Mouse (Mus musculus): ENCODE measurements at regions not wholly inside any gene's neighbourhood (a gene's known extent, or its start where the extent isn't known, plus 50 kb on each side); places are given as distances from the start of the nearest gene placed in this dataset.

DNA sequence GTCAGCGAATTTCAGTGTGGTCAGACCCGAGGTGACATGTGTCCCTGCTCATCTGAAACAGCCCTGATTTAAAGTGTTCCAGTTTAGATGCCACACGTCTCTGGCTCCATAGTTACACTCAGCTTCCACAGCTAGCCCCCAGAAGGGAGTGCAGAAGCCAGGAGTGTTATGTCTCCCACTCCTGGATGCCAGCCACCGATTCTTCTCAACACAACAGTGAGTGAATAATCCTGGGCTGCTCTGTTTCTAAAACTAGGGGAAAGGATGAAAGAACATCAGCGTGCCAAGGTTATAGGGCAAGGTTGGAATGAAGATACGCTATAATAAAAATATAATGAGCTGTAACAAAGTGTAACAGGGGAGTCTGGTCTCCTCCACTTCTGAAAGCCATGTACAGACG lies 51.5 kb upstream of the Stmnd1 start:
- ATAC-seq (replicated peaks; ENCODE audit: low read depth, poor library complexity, severe bottlenecking): no peak

DNA sequence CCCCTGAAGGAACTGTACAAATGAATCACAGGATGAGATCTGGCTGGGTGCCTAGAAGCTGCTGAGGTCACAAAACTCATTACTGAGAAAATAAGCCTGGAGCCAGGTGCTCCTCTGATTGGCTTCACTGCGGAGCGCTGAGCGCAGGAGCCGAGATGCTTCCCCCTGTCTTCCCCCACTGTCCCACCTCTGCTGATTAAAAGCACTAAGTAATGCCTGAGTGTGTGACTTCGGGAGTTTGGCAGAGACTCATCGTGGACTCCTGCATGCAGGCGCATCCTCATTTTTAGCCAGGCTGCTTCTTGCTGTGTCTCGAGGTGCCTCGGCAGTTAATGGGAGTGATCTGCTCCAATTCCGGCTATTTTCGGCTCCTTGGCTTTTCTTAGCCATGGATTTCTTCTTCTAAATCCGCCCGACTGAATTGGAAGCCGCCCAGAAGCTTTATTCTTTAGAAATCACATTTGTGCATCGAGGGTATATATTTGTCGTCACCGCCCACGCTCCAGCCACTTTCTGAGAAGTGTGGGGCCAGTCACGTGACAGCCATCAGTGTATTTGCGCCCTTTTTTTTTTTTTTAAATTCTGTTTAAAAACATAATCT lies 55.3 kb upstream of the Stmnd1 start:
- ATAC-seq (replicated peaks; ENCODE audit: low read depth, poor library complexity, severe bottlenecking): no peak

DNA sequence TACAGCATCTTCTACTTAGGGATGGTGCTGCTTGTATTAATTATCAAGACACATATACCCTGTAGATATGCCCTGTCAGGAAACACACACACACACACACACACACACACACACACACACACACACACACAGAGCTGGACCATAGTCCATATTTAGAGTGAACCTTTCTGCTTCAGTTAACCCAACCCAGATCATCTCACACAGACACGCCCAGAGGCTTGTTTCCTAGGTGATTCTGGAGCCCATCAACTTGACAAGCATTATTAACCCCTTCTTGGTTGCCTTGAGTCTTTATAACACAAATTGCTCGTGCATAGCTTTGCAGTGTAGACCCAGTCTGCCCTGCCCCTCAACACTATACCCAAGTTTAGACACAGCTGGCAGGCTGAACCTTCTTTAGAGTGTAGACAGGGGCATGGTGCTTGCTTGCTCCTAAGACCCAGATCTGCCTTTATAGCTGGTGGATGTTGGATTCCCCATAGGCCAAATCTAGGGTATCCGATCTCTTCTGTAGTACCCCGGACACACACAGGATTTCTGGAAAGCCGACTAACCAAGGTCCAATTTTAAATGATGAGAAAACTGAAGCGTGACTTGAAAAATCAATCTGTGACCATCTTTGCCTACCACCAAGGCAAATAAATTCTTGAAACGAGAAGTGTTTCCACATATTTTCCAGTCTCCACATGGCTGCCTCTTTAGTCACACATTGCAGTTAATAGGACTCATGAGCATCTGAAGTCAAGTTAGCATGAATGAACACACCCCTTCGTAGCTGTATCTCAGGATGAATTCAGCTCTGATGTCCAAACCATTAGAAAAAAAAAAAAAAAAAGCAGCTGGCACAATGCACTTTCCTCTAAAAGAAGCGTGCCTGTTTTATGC lies 56.3 kb upstream of the Stmnd1 start:
- no peak for ATAC-seq (replicated peaks; ENCODE audit: low read depth, poor library complexity, severe bottlenecking)

DNA sequence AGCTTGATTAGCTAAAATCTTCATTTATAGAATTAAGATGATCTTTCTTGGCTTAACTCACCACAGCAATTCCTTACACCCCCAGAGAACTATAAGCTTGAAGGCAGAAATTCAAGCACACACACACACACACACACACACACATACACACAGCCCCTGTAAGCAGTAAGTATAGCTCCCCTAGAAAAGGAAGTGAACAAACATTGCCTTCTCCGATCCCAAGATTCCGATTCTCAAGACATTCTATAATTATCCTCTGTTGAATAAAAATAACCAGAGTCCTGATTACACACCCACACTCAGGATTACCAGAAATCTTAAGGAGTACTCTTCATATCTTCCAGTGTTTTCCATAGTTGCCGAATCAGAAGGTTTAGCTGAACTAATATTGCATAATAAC lies 70.0 kb upstream of the Stmnd1 start:
- ATAC-seq (replicated peaks; ENCODE audit: low read depth, poor library complexity, severe bottlenecking): no peak

DNA sequence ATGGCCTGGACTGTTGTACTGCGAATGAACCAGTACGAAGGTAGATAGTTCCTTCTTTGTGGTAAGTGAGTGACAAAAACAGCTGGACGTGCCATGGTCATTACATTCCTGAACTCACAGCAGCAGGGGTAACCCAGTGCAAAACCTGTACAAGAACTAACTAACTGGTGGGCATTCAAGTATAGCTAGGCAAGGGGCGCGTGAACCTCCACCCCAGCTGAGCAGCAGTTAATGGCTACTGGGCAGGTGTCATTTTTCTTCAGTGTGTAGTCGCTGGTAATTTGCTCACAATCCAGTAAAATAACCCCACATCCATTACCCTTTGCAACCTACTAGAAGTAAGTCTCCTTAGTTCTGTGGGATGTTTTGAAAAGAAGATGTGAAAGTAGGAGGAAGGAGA lies 70.9 kb upstream of the Stmnd1 start:
- no peak for ATAC-seq (replicated peaks; ENCODE audit: low read depth, poor library complexity, severe bottlenecking)

DNA sequence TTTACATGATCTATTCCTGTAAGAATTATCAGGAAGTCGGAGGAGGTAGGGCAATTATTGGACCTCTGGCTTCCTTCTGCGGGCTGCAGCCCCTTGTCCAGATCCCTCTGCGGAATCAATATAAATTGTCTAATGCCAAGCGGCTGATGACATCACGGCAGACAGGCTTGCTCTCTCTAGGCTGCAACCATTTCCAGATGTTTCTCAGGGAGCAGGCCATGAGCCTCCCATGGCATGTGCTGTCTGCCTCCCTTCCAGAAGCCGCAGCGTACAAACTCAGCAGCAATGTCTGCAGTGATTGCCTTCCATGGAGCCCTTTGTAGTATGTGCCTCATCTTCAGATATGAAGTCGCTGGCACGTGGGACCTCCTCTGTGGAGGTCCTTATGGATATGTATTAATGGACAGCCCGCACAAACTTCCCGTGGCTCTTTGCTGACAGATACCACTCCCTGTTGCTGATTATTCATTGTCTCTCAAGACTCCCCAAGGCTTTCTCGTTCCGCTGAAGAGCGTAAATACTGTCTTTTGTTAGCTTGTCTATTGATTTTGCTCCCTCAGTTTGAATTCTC lies 72.4 kb upstream of the Stmnd1 start:
- ATAC-seq (replicated peaks; ENCODE audit: low read depth, poor library complexity, severe bottlenecking): no peak

DNA sequence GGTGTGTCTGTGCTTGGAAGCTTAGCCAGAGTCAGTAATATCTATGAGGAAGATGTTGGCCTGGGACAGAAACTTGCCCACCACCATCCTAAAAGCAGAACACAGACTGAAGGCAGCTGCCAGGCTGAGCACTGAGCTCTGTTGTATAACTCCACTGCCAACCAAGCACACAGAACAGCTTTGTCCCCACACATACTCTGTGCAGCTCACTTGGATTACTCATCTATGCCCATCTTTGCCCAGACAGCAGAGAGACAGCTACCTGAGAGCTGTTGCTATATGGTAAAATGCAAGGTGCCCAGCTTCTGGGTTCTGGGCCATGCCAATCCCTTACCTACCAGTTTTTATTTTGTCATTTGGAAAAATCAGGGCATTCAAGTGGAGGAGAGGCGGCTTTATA lies 80.4 kb upstream of the Stmnd1 start:
- no peak for ATAC-seq (replicated peaks; ENCODE audit: low read depth, poor library complexity, severe bottlenecking)

DNA sequence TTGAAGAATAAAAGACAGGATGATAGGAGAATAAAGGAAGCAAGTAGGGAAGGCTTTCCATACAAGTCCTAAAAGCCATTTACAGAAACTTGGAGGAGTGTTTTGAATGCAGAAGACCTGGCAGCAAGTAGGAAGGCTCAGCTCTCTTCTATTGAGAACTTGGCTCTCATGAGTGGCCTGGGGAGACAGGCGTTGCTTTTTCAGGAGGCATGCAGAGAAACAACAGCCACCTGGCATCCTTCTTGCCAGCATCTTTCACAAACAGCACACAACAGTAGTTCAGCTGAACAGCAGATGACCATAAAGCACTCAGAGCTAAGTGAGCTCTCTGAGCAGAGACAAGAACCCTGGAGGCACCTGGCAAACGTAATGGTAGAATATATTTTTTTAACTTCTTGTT lies 83.8 kb upstream of the Stmnd1 start:
- ATAC-seq (replicated peaks; ENCODE audit: low read depth, poor library complexity, severe bottlenecking): no peak

DNA sequence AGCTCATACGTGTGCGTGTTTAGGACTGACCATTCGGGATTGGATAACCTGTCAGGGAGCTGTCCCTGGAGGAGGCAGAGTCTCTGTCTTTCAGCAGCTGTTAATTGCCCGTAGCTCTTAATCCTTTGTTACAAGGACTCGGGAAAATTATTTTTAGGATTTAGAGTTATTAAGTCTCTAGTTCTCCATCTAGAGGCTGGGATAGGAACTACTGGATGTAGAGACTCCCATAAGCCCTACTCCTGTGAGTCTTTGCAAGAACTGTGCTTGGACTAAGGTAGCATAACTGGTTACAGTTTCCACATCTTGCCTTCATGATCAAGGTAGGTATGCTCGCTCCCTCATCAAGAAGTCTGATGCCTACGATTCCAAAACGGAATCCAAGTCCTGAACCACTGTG lies 90.7 kb upstream of the Stmnd1 start:
- no peak for ATAC-seq (replicated peaks; ENCODE audit: low read depth, poor library complexity, severe bottlenecking)

DNA sequence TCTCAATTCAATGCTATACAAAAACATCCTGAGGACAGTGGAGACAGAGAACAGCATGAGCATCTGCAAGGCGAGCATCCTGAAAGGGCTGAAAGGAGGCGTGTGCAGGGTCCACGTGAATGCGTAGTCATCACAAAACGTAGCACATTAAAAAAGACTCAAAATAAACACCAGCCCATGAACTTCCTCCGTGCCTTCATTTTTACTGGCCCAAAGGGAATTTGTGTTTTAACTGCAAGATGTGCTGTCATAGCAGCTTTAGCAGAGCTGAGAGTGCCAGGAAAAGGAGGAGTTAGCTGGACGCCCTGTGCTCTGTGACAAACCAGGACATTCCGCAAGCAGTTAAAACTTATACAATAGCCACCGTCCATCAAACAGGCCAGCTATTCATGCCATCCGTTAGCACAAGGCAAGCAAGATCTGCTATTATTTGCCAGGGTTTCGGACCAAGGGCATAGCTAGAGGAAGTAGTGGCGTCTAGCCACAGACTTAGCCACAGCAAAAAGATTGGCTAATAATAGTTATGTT lies 92.9 kb upstream of the Stmnd1 start:
- peak; percentile 76 for ATAC-seq (replicated peaks; ENCODE audit: low read depth, poor library complexity, severe bottlenecking)

DNA sequence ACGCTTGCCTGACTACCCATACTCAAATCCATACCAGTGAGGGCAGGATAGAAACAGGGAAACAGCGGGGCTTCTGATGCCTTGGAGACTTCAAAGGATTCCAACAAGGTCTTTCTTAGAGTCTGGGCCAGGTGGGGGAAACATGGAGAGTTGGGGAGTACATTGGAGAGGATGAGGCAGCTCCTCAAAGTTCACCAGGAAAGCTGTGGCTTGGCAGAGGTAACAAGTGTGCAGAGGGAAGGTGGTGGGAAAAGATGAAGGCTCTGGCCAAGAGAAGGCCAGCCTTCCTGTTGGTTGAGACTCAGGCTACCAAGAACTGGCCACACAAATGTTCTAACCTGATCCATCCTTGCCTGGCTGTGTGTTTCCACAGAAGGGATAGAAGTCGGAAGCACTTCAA lies 93.6 kb upstream of the Stmnd1 start:
- no peak for ATAC-seq (replicated peaks; ENCODE audit: low read depth, poor library complexity, severe bottlenecking)

DNA sequence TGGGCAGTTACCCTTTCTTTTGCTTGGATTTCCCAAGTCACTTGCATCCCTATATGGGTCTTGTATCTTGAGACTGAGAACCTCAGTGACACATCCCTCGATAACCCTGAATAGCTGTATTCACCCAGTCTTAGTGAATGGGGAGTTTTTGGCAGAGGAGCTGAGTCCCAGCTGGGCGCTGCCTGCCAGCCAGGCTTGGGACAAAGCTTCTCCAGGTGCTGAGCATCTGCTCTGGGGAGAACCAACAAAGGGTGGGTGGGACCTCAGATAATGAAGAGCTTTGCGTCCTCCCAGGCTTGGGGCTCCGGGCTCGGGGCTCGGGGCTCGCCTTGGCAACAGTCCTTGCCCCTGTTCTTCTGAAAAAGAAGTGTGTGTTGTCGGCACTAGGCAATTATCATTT lies 100.4 kb upstream of the Stmnd1 start:
- no peak for ATAC-seq (replicated peaks; ENCODE audit: low read depth, poor library complexity, severe bottlenecking)

DNA sequence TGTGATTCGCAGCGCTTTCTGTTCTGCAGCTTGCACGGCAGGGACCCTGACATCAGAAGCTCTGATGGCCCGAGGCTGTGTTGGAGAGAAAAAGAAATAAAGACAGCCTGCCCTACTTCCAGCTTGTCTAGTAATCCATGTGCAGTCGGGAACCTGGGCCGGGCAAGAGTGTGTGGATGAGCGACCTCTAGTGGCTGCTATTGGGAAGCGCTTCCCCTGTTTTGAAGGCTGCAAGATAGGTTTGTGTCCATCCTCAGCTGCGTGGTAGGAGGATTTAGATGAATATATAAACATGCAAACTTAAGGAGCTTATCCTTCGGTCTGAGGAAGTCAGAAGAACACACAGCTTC lies 111.5 kb upstream of the Stmnd1 start:
- ATAC-seq (replicated peaks; ENCODE audit: low read depth, poor library complexity, severe bottlenecking): peak; percentile 89

DNA sequence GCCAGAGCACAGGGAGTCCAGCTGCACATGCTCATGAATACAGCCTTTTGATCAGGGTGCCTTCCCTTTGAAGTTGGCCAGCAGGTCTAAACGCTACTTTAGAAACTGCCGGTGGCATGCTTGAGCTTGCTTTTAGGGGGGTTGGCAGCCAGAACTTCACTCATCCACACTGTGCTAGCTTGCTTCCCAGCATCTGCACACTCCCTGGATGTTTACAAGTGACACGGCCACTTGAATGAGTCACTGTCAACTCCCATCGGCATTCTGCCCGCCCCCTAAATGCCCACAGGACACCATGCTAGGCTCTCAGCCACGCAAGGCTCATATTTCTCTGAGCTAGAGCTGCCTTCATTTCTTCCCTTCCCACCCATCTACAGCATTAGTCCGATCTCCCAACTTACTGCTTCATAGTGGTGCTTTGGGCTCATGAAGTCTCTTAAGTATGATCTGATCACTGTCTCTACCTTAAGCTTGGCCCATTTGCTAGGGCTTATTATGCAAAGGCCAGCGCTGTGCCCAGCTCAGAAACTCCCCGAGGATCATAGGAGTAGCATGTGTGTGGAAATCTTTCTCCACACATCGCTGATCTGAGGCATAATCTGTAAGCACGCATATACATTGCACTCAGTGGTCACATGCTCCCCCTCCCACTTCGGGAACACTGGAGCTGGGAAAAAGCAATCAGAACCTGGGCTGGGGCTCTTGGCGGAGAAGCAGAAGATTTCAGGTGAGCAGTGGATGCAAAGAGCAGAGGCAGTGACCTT lies 112.1 kb upstream of the Stmnd1 start:
- ATAC-seq (replicated peaks; ENCODE audit: low read depth, poor library complexity, severe bottlenecking): no peak

DNA sequence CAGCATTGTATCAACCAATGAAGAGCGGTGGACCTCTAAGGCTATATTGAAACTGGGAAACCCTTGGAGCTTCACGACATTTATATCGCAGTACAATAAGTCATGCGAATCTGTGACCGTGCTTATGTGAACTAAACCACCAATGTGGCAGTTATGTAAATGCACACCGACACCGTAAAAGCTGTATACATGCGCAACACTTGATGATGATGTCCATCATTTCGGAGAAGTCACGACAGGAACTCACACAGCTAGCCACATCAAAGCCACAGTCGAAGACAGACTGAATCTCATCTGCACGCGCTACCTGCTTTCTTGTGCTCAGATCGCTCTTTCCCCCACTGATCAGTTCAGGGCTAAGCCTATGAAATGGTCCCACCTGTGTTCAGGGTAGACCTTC lies 114.2 kb upstream of the Stmnd1 start:
- ATAC-seq (replicated peaks; ENCODE audit: low read depth, poor library complexity, severe bottlenecking): no peak

DNA sequence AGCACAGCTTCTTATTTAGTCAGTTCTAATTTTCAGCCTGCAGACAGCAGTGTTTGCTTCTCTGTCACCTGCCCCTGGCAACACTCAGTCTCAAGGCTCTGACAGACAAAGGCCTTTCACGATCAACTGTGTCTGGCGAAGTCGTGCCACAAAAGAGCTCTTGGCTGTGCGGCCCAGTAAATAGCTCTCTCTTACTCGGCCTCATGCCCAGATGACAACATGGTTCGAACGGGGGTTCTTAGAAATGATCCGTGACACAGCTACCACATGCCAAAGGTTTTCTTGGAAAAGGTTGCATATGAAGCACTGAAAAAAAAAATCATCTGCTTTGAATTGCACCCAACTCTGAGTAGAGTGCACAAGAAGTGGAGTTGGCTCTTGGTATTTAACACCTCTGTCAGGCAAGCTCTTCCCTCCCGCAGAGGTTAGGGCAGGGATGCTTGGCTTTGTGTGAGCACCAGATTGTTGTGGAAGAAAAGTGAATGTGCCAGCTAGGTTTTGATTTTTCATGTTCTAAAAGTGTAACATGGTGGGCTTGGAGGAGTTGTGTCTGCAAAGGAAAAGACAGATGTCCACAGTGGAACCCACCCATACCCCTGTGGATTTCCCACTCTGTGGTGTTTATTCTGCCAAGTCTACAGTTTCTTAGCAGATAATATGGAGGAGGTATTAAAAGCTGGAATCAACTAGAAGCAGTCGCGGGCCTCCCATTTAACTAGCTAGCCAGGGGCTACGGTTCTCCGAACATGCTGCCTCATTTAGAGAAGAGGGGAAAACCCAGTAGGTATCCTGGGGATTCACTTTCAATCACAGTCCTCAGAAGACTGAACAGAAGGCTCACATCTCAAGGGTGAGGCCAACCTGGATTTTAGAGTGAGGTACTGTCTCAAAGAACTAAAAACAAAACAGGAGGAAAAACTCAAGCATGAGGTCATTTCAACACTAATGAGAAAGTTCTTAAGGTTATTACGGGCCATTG lies 120.0 kb upstream of the Stmnd1 start:
- ATAC-seq (replicated peaks; ENCODE audit: low read depth, poor library complexity, severe bottlenecking): no peak

DNA sequence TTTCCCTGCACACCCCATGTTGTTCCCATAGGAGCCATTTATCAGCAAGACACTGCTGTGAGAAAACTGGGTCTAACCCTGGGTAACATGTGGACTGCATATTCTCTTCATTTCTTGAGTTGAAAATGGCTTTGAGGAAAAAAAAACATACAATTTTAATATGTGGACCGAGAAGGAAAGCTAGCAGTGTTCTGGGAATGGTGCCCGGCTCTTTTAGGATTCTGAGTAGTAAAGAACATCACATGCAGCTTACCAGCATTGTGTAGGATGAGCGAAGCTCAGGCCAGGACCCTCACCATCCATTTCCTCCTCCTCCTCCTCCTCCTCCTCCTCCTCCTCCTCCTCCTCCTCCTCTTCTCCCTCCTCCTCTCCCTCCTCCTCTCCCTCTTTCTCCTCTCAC lies 133.5 kb upstream of the Stmnd1 start:
- ATAC-seq (replicated peaks; ENCODE audit: low read depth, poor library complexity, severe bottlenecking): no peak

DNA sequence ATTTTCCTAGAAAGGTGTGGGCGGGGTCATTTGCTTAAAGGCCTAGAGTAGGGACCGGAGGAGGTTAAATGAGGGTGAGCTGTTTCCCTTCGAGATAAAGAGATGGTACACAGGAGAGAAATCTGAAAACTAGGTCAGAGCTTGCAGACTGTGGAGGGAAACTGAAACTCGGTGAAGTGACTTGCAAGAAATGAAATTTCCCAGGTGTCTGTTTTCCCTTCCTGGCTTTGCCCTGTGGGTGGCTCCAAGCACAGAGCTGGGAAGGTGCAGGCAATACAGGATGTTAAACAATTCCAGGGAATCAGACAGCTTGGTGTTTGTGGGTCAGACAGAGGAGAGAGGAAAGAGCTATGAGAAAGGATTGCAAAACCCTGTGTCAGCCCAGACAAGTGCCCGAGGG lies 134.3 kb upstream of the Stmnd1 start:
- ATAC-seq (replicated peaks; ENCODE audit: low read depth, poor library complexity, severe bottlenecking): no peak

DNA sequence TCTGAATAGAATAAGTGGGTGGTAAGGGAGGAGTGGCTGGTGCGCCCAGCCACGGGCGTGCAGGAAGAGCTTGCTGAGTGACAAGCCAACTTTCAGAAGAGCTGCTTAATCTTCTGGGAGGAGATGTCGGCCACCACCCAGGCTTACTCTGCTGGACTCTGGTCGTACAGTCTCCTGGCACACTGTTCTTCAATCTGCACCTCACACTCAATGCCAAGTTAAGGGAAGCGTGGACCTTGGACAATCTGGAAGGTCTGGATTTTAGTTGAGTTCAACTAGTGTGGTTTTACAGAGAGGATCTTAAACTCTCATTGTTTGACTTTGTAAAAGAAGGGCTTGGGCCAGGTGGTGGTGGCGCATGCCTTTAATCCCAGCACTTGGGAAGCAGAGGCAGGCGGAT lies 138.1 kb upstream of the Stmnd1 start:
- no peak for ATAC-seq (replicated peaks; ENCODE audit: low read depth, poor library complexity, severe bottlenecking)
